Mouse (Mus musculus): ENCODE data around the gene Sox13.

GRCm38 (mm10) chr1:133397483-133398237 lies 26.5 kb downstream of the Sox13 start:
- TF ChIP-seq CTCF (IDR thresholded peaks at IDR 0.05; ENCODE audit: low read depth) (no peak), EP300 (IDR thresholded peaks at IDR 0.05; ENCODE audit: low read depth) (no peak)

Measured in liver, embryonic 14.5 days (tissue).